Mouse (Mus musculus) embryo, embryonic 10 days (tissue): ENCODE data around the gene Pkd1.

ENCODE experiments used
- DNase-seq: peaks from one replicate; pipeline ENCODE4 v3.0.0-alpha.2; 2015; ENCODE audit warnings: low spot score

Pkd1 gene

GRCm38 (mm10) chr17:24533099-24533992 is 16.3 kb upstream of the Pkd1 start:
- peak; percentile 95 for DNase-seq

- DNase-seq = no peak
These were observed 15.4 kb upstream of the Pkd1 start, which contains the start of gene Rab26 for GRCm38 (mm10) chr17:24534160-24534718. Gene Rab26 (minus strand): TSS chr17:24534210.

- DNase-seq = no peak
These were observed 14.3 kb upstream of the Pkd1 start for GRCm38 (mm10) chr17:24535300-24535699.

GRCm38 (mm10) chr17:24537536-24537935 is 12.1 kb upstream of the Pkd1 start:
- no peak for DNase-seq

GRCm38 (mm10) chr17:24538950-24539349 is 10.7 kb upstream of the Pkd1 start:
- peak; percentile 56 for DNase-seq

GRCm38 (mm10) chr17:24540375-24540774 is 9.3 kb upstream of the Pkd1 start:
- DNase-seq = peak; percentile 84

- no peak for DNase-seq
These were observed 5.0 kb upstream of the Pkd1 start for GRCm38 (mm10) chr17:24544613-24545012.

- no peak for DNase-seq
These were observed 4.4 kb upstream of the Pkd1 start for GRCm38 (mm10) chr17:24545247-24545646.

- no peak for DNase-seq
These were observed 3.4 kb upstream of the Pkd1 start for GRCm38 (mm10) chr17:24546234-24546633.

GRCm38 (mm10) chr17:24548435-24548834 is 1.2 kb upstream of the Pkd1 start:
- no peak for DNase-seq

GRCm38 (mm10) chr17:24548921-24549617 is 565 bp upstream of the Pkd1 start:
- peak; percentile 58 for DNase-seq

- DNase-seq = peak; percentile 92
These were observed 899 bp downstream of the Pkd1 start for GRCm38 (mm10) chr17:24550416-24551049.

- no peak for DNase-seq
These were observed 1.4 kb downstream of the Pkd1 start for GRCm38 (mm10) chr17:24551050-24551444.

- DNase-seq = no peak
These were observed 7.5 kb downstream of the Pkd1 start for GRCm38 (mm10) chr17:24557091-24557490.

GRCm38 (mm10) chr17:24558600-24559099 is 9.0 kb downstream of the Pkd1 start:
- DNase-seq = peak; percentile 24

- no peak for DNase-seq
These were observed 9.5 kb downstream of the Pkd1 start for GRCm38 (mm10) chr17:24559146-24559545.

- DNase-seq = no peak
These were observed 10.8 kb downstream of the Pkd1 start for GRCm38 (mm10) chr17:24560301-24561028.

GRCm38 (mm10) chr17:24561592-24561991 is 12.0 kb downstream of the Pkd1 start:
- no peak for DNase-seq

GRCm38 (mm10) chr17:24563638-24564037 is 14.0 kb downstream of the Pkd1 start:
- DNase-seq = no peak

GRCm38 (mm10) chr17:24564422-24564821 is 14.8 kb downstream of the Pkd1 start:
- no peak for DNase-seq

GRCm38 (mm10) chr17:24565092-24565491 is 15.5 kb downstream of the Pkd1 start:
- no peak for DNase-seq
